Mouse (Mus musculus): ENCODE measurements at regions not wholly inside any gene's neighbourhood (a gene's known extent, or its start where the extent isn't known, plus 50 kb on each side); places are given as distances from the start of the nearest gene placed in this dataset.
A peak's percentile ranks its signal among the peaks of the same experiment; 100 is the strongest.

GRCm38 (mm10) chr13:110991121-110991520 lies 263.7 kb upstream of the Actbl2 start:
- no peak for DNase-seq (ENCODE audit: low spot score)

- DNase-seq (ENCODE audit: low spot score) = no peak
Measured at GRCm38 (mm10) chr13:110994596-110994995, 260.2 kb upstream of the Actbl2 start.

GRCm38 (mm10) chr13:111002670-111003069 lies 252.1 kb upstream of the Actbl2 start:
- no peak for DNase-seq (ENCODE audit: low spot score)

GRCm38 (mm10) chr13:111014142-111014541 lies 240.7 kb upstream of the Actbl2 start:
- no peak for DNase-seq (ENCODE audit: low spot score)

DNA sequence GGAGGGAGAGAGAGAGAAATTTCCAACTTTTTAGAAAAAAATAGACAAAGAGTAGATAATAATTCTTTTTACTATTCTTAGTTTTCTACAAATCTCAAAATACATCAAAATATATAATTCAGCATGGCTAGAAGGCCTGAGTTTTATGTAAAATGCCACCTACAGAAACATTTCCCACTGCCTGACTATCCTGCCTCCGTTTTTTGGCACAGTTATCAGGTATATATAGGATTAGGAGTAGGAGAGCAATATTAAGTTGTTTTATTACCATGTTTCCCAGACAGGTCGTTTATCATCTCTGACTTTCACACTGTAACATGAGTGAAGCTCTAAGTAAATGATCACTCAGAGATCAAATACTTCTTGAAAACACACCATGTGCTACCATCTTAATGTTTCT lies 224.7 kb upstream of the Actbl2 start:
- no peak for DNase-seq (ENCODE audit: low spot score)

DNA sequence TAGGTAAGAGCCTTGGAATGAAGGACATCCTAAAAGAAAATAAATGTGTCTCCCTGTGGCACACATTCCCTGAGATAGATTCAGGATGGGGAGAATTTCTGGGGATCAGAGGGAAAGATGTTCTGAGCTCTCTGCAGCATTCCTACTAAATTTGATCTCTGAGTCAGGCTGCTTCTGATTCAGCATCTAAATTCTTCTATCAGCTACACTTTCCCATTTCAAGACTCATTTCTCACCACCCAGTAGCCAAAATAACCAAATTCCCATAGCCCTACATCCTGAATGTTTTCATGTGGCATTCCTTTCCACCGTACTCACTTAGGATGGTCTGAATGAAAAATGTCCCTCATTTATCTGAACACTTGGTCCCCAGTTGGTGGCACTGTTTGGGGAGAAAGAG lies 223.2 kb upstream of the Actbl2 start:
- no peak for DNase-seq (ENCODE audit: low spot score)

GRCm38 (mm10) chr13:111043637-111044036 lies 211.2 kb upstream of the Actbl2 start:
- no peak for DNase-seq (ENCODE audit: low spot score)

- peak; percentile 7 for DNase-seq (ENCODE audit: low spot score)
Measured at GRCm38 (mm10) chr13:111044328-111045002, 210.3 kb upstream of the Actbl2 start.

DNA sequence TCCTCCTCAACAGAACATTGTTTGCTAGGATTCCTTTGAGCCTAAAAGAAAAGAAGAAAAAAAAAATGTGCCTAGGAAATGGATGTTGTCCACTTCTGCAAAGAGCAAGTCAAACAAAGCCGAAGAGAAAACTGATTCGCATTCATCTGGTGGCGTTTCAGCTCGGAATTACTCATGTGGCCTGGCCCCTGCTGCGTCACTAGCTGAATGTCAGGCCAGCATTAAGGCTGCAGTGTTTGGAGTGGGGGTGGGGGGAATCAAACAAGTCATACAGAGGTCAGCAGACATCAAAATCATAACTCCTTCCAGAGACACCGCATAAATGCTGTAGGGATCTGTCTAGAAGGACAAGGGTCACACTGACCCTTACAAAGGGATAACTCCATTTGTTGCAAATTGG lies 204.7 kb upstream of the Actbl2 start:
- no peak for DNase-seq (ENCODE audit: low spot score)

- no peak for DNase-seq (ENCODE audit: low spot score)
Measured at GRCm38 (mm10) chr13:111055817-111056216, 199.0 kb upstream of the Actbl2 start.

GRCm38 (mm10) chr13:111087753-111088152 lies 167.1 kb upstream of the Actbl2 start:
- no peak for DNase-seq (ENCODE audit: low spot score)

DNA sequence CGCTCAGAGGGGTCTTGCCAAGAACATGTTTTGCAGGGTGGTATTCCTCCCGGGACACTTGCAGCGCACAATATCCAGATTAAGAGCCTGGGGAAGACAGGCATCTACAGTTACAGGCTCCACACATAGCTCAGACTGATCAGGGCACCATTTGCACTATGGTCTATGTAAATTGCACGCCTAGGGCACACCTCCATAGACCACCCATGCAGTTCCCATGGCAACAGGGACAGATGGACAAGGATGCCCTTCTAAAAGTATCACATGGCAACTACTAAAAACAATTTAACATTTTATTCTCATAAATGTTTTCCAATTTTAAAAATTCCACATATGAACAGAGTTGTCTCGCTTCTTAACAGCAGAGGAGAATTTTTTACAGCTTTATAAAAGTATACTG lies 158.7 kb upstream of the Actbl2 start:
- no peak for DNase-seq (ENCODE audit: low spot score)

- DNase-seq (ENCODE audit: low spot score) = no peak
Measured at GRCm38 (mm10) chr13:111097336-111097735, 157.5 kb upstream of the Actbl2 start.

DNA sequence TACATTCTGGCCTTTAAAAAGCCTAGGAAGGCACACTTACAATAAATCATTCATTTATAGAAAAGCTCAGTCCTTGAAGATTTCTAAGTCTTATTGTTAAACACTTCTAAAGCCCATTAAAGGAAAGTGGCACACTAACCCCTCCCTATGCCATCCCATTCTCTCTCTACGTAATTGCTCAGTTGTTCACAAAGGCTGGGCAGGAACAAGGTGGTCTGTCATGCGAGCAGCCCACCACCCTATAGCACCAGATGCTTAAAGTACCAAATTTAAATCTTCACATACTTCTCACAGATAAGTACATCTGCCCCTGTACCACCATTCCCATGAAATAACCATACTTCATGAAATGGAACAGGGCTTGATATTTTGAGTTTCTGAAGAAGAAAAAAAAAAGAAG lies 156.1 kb upstream of the Actbl2 start:
- DNase-seq (ENCODE audit: low spot score) = no peak

DNA sequence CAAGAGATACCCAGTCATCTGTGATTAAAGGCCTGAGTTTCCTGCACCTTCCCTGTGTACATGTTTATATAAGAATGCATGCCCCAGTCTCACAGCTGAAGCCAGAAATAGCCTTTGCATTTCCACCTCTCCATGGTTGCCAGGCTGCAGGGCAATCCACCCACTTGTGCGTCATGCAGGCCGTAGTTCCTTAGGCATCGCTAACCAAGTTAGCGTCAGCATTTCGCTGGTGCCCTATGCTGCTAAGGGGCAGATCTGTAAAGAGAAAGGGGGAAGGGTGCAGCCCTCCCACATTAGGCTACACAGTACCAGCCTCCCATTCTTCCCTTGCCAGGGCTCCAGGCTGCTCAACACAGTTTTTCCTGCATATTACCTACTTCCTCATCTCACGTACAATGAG lies 155.6 kb upstream of the Actbl2 start:
- DNase-seq (ENCODE audit: low spot score) = no peak

DNA sequence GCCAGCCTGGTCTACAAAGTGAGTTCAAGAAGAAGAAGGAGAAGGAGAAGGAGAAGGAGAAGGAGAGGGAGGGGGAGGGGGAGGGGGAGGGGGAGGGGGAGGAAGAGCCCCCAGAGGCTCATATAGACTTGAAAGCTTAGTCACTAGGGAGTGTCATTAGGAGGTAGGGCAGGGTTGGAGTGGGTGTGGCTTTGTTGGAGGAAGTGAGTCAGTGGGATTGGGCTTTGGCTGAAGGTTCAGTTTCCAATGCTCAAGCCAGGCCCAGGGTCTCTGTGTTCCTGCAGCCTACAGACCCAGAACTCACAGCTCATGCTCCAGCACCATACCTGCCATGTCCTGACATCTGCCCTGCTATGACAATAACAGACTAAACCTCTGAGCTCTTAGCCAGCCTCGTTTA lies 154.4 kb upstream of the Actbl2 start:
- no peak for DNase-seq (ENCODE audit: low spot score)

DNA sequence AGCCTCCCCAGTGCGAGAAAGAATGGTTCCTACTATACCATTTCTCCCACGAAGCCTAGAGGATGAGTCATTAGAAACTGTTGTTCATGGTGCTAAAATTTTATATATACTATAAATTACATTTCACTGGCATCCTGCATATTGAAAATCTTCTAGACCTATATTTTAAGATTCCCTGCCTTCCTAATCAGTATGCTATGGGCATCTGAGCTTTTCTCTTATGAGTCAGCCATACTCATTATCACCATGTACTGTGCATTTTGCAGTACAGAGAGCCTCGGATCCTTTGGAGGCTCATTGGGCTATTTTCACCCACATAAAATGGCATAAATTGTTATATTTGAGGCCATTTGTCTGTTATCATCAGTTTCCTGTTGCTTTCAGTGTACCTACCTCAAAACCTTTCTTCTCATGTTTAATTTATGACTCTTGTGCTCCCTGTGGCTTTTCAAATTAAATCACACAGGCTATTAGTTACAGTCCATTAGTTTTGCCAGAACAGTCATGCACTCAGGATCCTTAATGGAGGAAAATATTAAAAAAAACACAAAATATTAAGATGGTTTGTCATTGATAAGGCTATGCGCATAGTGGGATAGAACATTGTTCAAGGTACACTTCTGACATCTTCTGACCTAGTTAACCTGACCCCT lies 150.1 kb upstream of the Actbl2 start:
- peak; percentile 42 for DNase-seq (ENCODE audit: low spot score)

DNA sequence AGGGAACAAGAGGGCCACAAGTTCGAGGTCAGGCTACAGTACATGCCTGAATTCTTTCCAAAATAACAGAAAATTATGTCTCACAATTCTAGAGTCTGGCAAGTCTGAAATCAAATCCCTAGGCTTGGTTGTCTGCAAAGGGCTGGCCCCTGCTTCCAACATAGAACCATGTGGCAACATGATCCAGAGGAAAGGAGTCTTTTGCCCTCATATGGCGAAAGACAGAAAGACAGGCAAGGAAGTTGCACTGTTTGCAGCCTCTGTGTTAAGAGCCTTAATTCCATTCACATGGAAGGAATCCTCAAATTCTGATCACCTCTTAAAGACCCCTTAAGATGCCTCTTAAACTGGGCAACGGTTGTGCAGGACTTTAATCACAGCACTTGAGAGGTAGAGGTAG lies 123.7 kb upstream of the Actbl2 start:
- no peak for DNase-seq (ENCODE audit: low spot score)

DNA sequence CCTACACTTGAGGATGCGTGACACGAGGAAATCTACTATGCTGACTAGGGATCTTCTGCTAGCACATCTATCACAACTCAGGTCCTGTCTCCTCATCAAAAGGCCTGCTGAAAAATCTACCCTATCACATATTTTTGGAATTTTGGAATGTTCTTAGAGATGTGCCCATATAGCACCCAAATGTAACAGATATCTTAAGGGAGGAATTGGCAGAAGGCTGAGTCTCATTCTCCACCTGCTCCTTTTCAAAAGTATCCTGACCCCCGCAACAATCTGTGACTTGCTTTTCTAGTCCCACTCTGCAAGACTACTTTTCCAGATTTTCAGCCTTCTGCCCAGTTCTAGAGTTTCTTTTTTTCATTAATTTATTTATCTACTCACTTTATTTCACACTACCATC lies 118.4 kb upstream of the Actbl2 start:
- no peak for DNase-seq (ENCODE audit: low spot score)

GRCm38 (mm10) chr13:111142757-111143420 lies 111.9 kb upstream of the Actbl2 start:
- peak; percentile 17 for DNase-seq (ENCODE audit: low spot score)

DNA sequence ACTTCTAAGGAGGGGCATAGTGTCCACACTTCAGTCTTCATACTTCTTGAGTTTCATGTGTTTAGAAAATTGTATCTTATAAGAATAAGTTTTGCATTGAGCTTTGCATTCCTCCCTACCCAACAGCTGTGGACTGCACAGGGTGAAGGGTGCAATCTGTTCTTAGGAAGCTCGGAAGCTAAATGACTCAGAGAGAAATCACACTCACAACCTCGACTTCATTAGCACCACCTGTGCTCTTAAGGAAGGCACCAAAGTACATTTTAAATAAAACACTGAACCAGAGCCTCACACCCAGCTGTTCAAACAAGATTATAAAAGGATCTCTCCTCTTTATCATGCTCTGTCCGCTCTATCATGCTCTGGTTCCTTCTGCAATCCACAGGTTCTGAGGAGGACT lies 110.1 kb upstream of the Actbl2 start:
- DNase-seq (ENCODE audit: low spot score) = no peak

GRCm38 (mm10) chr13:111157921-111158638 lies 96.7 kb upstream of the Actbl2 start:
- DNase-seq (ENCODE audit: low spot score) = no peak

- DNase-seq (ENCODE audit: low spot score) = peak; percentile 32
Measured at GRCm38 (mm10) chr13:111159498-111159897, 95.3 kb upstream of the Actbl2 start.
